Mouse (Mus musculus): ENCODE results near the gene Il13ra2.
"Not testable (repeated sequence)": the region's sequence is repeated elsewhere in the genome, so short reads cannot be mapped to it uniquely, and the experiment has no call there.

Gene Il13ra2

GRCm38 (mm10) chrX:147429129-147429528 is at the start of gene Il13ra2:
Gene Il13ra2, minus strand, starts transcription at chrX:147429192.
- DNase-seq (ENCODE audit: low spot score in 2 of 2): no peak

GRCm38 (mm10) chrX:147453610-147454009 is 24.6 kb upstream of the Il13ra2 start, which contains the start of gene Vmn1r239-ps:
Gene Vmn1r239-ps, minus strand, starts transcription at chrX:147453710.
- DNase-seq (ENCODE audit: low spot score in 2 of 2): not testable (repeated sequence)

- no peak for DNase-seq (ENCODE audit: low spot score in 2 of 2)
Observed at GRCm38 (mm10) chrX:147443386-147443785, 14.4 kb upstream of the Il13ra2 start.

- no peak for DNase-seq (ENCODE audit: low spot score in 2 of 2)
Observed at GRCm38 (mm10) chrX:147435400-147435799, 6.4 kb upstream of the Il13ra2 start.

GRCm38 (mm10) chrX:147429753-147430152 is 761 bp upstream of the Il13ra2 start:
- no peak for DNase-seq (ENCODE audit: low spot score in 2 of 2)

- DNase-seq (ENCODE audit: low spot score in 2 of 2): no peak
Observed at GRCm38 (mm10) chrX:147393446-147393845, 35.5 kb downstream of the Il13ra2 start.

- DNase-seq (ENCODE audit: low spot score in 2 of 2): no peak
Observed at GRCm38 (mm10) chrX:147349167-147349566, 79.8 kb downstream of the Il13ra2 start.
